Mouse (Mus musculus) midbrain, postnatal 0 days (tissue): ENCODE data around the gene Socs7. TPM values are rescaled to one million over a fixed set of nuclear protein-coding genes. Genes with fewer than 3 reads are reported as not detected.
A peak's percentile ranks its signal among the peaks of the same experiment; 100 is the strongest.
"Not testable (repeated sequence)": the region's sequence is repeated elsewhere in the genome, so short reads cannot be mapped to it uniquely, and the experiment has no call there.

Experiments used
- ATAC-seq: fragments of 200-750 bp; cut with Nextera tagmentation; 2 replicates; pipeline ENCODE4 v1.8.0; 2017; ENCODE audit warnings: moderate number of reproducible peaks, mild to moderate bottlenecking, moderate TSS enrichment, moderate library complexity; ENCODE audit not compliant: low FRiP score
- DNase-seq: peaks from one replicate; pipeline ENCODE4 v3.0.0-alpha.2; 2015; ENCODE audit warnings: low spot score
- H3K27ac ChIP-seq: fragments of 300-500 bp; sonication (generic); 2 replicates; pipeline ENCODE4 v1.5.1; 2014; ENCODE audit warnings: low read depth, mild to moderate bottlenecking, low read length, mixed read lengths
- H3K27me3 ChIP-seq: fragments of 300-500 bp; sonication (generic); 2 replicates; pipeline ENCODE4 v1.6.1; 2014; ENCODE audit warnings: low read length, control low read depth, mixed read lengths; ENCODE audit not compliant: insufficient read depth
- H3K36me3 ChIP-seq: fragments of 300-500 bp; sonication (generic); 2 replicates; pipeline ENCODE4 v1.6.1; 2014; ENCODE audit warnings: low read length, control low read depth, mixed read lengths; ENCODE audit not compliant: insufficient read depth
- H3K4me1 ChIP-seq: fragments of 300-500 bp; sonication (generic); 2 replicates; pipeline ENCODE4 v1.6.1; 2014; ENCODE audit warnings: mild to moderate bottlenecking, control low read depth, antibody characterized with exemption, low read length, mixed read lengths; ENCODE audit not compliant: insufficient read depth
- H3K4me2 ChIP-seq: fragments of 300-500 bp; sonication (generic); 2 replicates; pipeline ENCODE4 v1.6.1; 2014; ENCODE audit warnings: low read depth, mild to moderate bottlenecking, low read length, mixed read lengths; ENCODE audit not compliant: poor library complexity, severe bottlenecking
- H3K4me3 ChIP-seq: fragments of 300-500 bp; sonication (generic); 2 replicates; pipeline ENCODE4 v1.5.1; 2014; ENCODE audit warnings: low read depth, mild to moderate bottlenecking, low read length, moderate library complexity
- H3K9ac ChIP-seq: fragments of 300-500 bp; sonication (generic); replicated peaks from 2 replicates; pipeline ENCODE4 v1.6.1; 2014; ENCODE audit warnings: mild to moderate bottlenecking, low read length, moderate library complexity, mixed read lengths; ENCODE audit not compliant: poor library complexity, severe bottlenecking
- H3K9me3 ChIP-seq: fragments of 300-500 bp; sonication (generic); 2 replicates; pipeline ENCODE4 v1.6.1; 2016; ENCODE audit warnings: low read length, control low read depth
- CTCF ChIP-seq: IDR thresholded peaks from 2 replicates; pipeline ENCODE4 v1.5.1; 2016; ENCODE audit warnings: antibody characterized with exemption, mild to moderate bottlenecking
- WGBS: fragments of 180-500 bp; shearing (Covaris S2); extraction: QIAGEN DNeasy Blood & Tissue Kit; methylation state at CpG from one replicate; pipeline ENCODE4 v1.1.7; 2014; 5-methylcytosine and 5-hydroxymethylcytosine counted together
- polyA plus RNA-seq: library from polyadenylated mRNA; unstranded; fragments of >200 nt; fragmentation: Nextera tagmentation; extraction: Ambion mirVana; gene quantifications from 2 replicates; pipeline ENCODE4 v1.2.1, GENCODE M21; 2015
- total RNA-seq: library from RNA; depleted of rRNA; stranded (reverse); fragments of >200 nt; gene quantifications from 2 replicates; pipeline ENCODE4 v1.2.3, GENCODE M21; 2014; rRNA removed

Socs7 gene
- total RNA-seq (54.9 and 60.4 TPM in 2 replicates), polyA plus RNA-seq (6.9 and 7.4 TPM in 2 replicates)

GRCm38 (mm10) chr11:97361948-97362648, at the start of gene Socs7:
Gene Socs7 (plus strand): TSS chr11:97362551.
- H3K4me1 ChIP-seq = peaks cover 13% of the 10 kb centered on the region
- ATAC-seq = peak; percentile 97
- peak within 1 kb of the TSS; percentile 98 for H3K9ac ChIP-seq
- no peaks in the 10 kb centered on the region for H3K27me3 ChIP-seq
- H3K36me3 ChIP-seq = no peaks in the 10 kb centered on the region
- H3K27ac ChIP-seq = peak within 1 kb of the TSS; percentile 83
- H3K4me3 ChIP-seq = peak within 1 kb of the TSS; percentile 96
- H3K9me3 ChIP-seq = no peaks in the 10 kb centered on the region
- peak within 1 kb of the TSS; percentile 95 for H3K4me2 ChIP-seq
- TF ChIP-seq CTCF = no peak
- WGBS = under 1% methylated on average over 15 of the region's 81 CpGs
- peak; percentile 96 for DNase-seq

- WGBS = 94% methylated on average over 1 of the region's 1 CpGs
- not testable (repeated sequence) for H3K27me3 ChIP-seq, H3K9ac ChIP-seq, H3K27ac ChIP-seq, H3K36me3 ChIP-seq, H3K4me3 ChIP-seq, DNase-seq, ATAC-seq, H3K4me2 ChIP-seq, H3K9me3 ChIP-seq
- H3K4me1 ChIP-seq = peaks cover 18% of the 10 kb centered on the region
Observed at GRCm38 (mm10) chr11:97312871-97313270, 49.5 kb upstream of the Socs7 start.

- TF ChIP-seq CTCF = peak; percentile 53
- 94% methylated on average over 3 of the region's 3 CpGs for WGBS
- no peak for ATAC-seq
Observed at GRCm38 (mm10) chr11:97314110-97314509, 48.2 kb upstream of the Socs7 start.

GRCm38 (mm10) chr11:97314751-97315503, 47.4 kb upstream of the Socs7 start:
- Histone ChIP-seq H3K9me3 (no peaks in the 10 kb centered on the region), H3K27ac (peak overlapping the region; percentile 55; the same call in 1 of the 2 replicates), H3K4me3 (peak overlapping the region; percentile 50), H3K9ac (0 out of 2 replicates have a peak overlapping the region, but pooled peaks have one; percentile 19), H3K4me2 (peak overlapping the region; percentile 38; the same call in 1 of the 2 replicates), H3K36me3 (no peaks in the 10 kb centered on the region), H3K27me3 (no peaks in the 10 kb centered on the region), H3K4me1 (peaks cover 15% of the 10 kb centered on the region)
- 48% methylated on average over 8 of the region's 8 CpGs for WGBS
- ATAC-seq = no peak
- DNase-seq = no peak
- no peak for TF ChIP-seq CTCF

More at GRCm38 (mm10) chr11:97314110-97314509, 48.2 kb upstream of the Socs7 start:
- no peak overlapping the region for H3K9ac ChIP-seq
- no peak overlapping the region for H3K4me2 ChIP-seq
- no peak overlapping the region for H3K4me3 ChIP-seq
- no peak overlapping the region for H3K27ac ChIP-seq
- H3K4me1 ChIP-seq = peaks cover 18% of the 10 kb centered on the region
- no peak for DNase-seq
- H3K9me3 ChIP-seq = no peaks in the 10 kb centered on the region
- no peaks in the 10 kb centered on the region for H3K36me3 ChIP-seq
- H3K27me3 ChIP-seq = no peaks in the 10 kb centered on the region

- WGBS = 1% methylated on average over 50 of the region's 50 CpGs
- peak within 1 kb of the TSS; percentile 69 for H3K27ac ChIP-seq
- H3K4me1 ChIP-seq = peaks cover 13% of the 10 kb centered on the region
- peak within 1 kb of the TSS; percentile 52 for H3K4me2 ChIP-seq
- no peaks in the 10 kb centered on the region for H3K36me3 ChIP-seq
- ATAC-seq (peak; percentile 93), DNase-seq (peak; percentile 98)
- H3K4me3 ChIP-seq = peak within 1 kb of the TSS; percentile 50
- no peaks in the 10 kb centered on the region for H3K27me3 ChIP-seq
- H3K9ac ChIP-seq = peak within 1 kb of the TSS; percentile 72
- no peak for TF ChIP-seq CTCF
- no peaks in the 10 kb centered on the region for H3K9me3 ChIP-seq
Observed at GRCm38 (mm10) chr11:97315504-97316503, 46.5 kb upstream of the Socs7 start, which contains the start of gene Mrpl45. Gene Mrpl45 (plus strand): TSS chr11:97315716.
